Mouse (Mus musculus): ENCODE measurements at regions not wholly inside any gene's neighbourhood (a gene's known extent, or its start where the extent isn't known, plus 50 kb on each side); places are given as distances from the start of the nearest gene placed in this dataset.
A peak's percentile ranks its signal among the peaks of the same experiment; 100 is the strongest.

GRCm38 (mm10) chr7:51790690-51791560 lies 70.9 kb upstream of the Gas2 start:
- intact Hi-C loops (cut with DNase I): no loop called here
- peak; percentile 81 for DNase-seq

DNA sequence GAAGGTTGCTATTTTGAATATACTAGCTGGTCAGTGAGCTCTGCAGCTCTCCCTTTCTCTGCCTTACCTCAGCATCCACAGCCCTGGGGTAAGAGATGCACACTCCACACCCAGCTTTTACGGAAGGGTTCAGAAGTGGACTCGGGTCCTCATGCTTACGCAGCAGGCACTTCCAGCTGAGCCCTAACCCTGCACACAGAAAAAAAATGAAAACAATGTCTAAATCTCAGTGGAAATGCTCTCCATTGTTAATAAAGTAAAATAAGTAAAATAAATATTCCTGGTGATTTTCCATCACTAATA lies 70.3 kb upstream of the Gas2 start:
- intact Hi-C loops (cut with DNase I): no loop called here
- DNase-seq: no peak

Data from left cerebral cortex, postnatal 4 days (tissue).